Mouse (Mus musculus): ENCODE measurements around the gene Snx15. TPM values are rescaled to one million over a fixed set of nuclear protein-coding genes. Genes with fewer than 3 reads are reported as not detected.

Gene Snx15
- polyA plus RNA-seq, 1 experiment from 2014 or later: 23.8 TPM

DNA sequence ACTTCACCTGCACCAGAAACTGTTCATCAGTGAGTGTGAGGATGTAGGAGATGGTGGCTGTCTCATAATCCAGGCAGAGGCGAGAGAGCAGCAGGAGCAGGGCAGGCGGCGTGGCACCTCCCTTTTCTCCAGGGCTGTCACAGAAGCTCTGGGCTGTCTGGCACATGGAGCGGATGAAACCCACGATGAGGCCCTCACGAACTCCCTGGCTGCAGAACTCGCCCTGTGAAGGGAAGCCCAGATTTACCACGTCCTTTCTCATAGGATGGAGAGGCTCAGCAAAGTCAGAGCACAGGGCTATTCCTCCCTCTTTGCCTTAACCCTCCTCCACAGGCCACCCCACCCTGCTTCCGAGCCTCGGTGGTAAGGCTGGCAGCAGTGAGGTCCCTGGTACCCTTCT lies 58.3 kb downstream of the Snx15 start:
- Histone ChIP-seq H3K4me1 (ENCODE audit: control insufficient read depth, insufficient read depth, low read length) (peaks cover 17% of the 10 kb centered on the region), H3K9ac (ENCODE audit: low read length) (no peak overlapping the region), H3K27ac (ENCODE audit: low read depth, low read length) (no peak overlapping the region), H3K9me3 (ENCODE audit: control insufficient read depth, low read length) (no peaks in the 10 kb centered on the region), H3K27me3 (ENCODE audit: control insufficient read depth, insufficient read depth, low read length) (no peaks in the 10 kb centered on the region), H3K4me3 (ENCODE audit: low read depth, low read length) (no peak overlapping the region), H3K36me3 (ENCODE audit: control insufficient read depth, insufficient read depth, low read length) (peaks cover 9% of the 10 kb centered on the region), H3K4me2 (no peak overlapping the region)
- ATAC-seq (ENCODE audit: low FRiP score): no peak
- DNase-seq (ENCODE audit: low spot score, missing footprints): no peak
- 91% methylated on average over 10 of the region's 10 CpGs for WGBS

Other genes with a start within 250 kb of the Snx15 start
- gene Tigd3, start 234.2 kb downstream of the Snx15 start, polyA plus RNA-seq (2014; fragmentation: Nextera tagmentation; extraction: Ambion mirVana): 7.3 and 8.3 TPM in 2 replicates
- 200 and 203 TPM in 2 replicates for gene Dpf2, start 215.3 kb downstream of the Snx15 start, polyA plus RNA-seq (2014; fragmentation: Nextera tagmentation; extraction: Ambion mirVana)
- gene Cdc42ep2, start 203.5 kb downstream of the Snx15 start, polyA plus RNA-seq (2014; fragmentation: Nextera tagmentation; extraction: Ambion mirVana): 2.2 and 2.5 TPM in 2 replicates
- 74.4 and 82.7 TPM in 2 replicates for gene Pola2, start 164.1 kb downstream of the Snx15 start, polyA plus RNA-seq (2014; fragmentation: Nextera tagmentation; extraction: Ambion mirVana)
- gene Slc22a20, start 142.2 kb downstream of the Snx15 start, polyA plus RNA-seq (2014; fragmentation: Nextera tagmentation; extraction: Ambion mirVana): not detected in 2 replicates
- 3.9 and 4.0 TPM in 2 replicates for gene Capn1, start 112.4 kb downstream of the Snx15 start, polyA plus RNA-seq (2014; fragmentation: Nextera tagmentation; extraction: Ambion mirVana)
- 18.6 and 23.1 TPM in 2 replicates for gene Syvn1, start 81.7 kb downstream of the Snx15 start, polyA plus RNA-seq (2014; fragmentation: Nextera tagmentation; extraction: Ambion mirVana)
- gene Mrpl49, start 70.5 kb downstream of the Snx15 start, polyA plus RNA-seq (2014; fragmentation: Nextera tagmentation; extraction: Ambion mirVana): 88.0 and 92.5 TPM in 2 replicates
- gene Fau, start 70.5 kb downstream of the Snx15 start, polyA plus RNA-seq (2014; fragmentation: Nextera tagmentation; extraction: Ambion mirVana): 717 and 781 TPM in 2 replicates
- gene Znhit2, start 67.1 kb downstream of the Snx15 start, polyA plus RNA-seq (2014; fragmentation: Nextera tagmentation; extraction: Ambion mirVana): 39.5 and 40.0 TPM in 2 replicates
- gene Tm7sf2, start 59.9 kb downstream of the Snx15 start, polyA plus RNA-seq (2014; fragmentation: Nextera tagmentation; extraction: Ambion mirVana): 35.7 and 39.6 TPM in 2 replicates
- 37.4 and 48.3 TPM in 2 replicates for gene Vps51, start 51.1 kb downstream of the Snx15 start, polyA plus RNA-seq (2014; fragmentation: Nextera tagmentation; extraction: Ambion mirVana)
- gene Tmem262, start 48.3 kb downstream of the Snx15 start, polyA plus RNA-seq (2014; fragmentation: Nextera tagmentation; extraction: Ambion mirVana): not detected in 2 replicates
- 2.0 and 2.2 TPM in 2 replicates for gene Gm28374, start 46.0 kb downstream of the Snx15 start, polyA plus RNA-seq (2014; fragmentation: Nextera tagmentation; extraction: Ambion mirVana)
- gene Zfpl1, start 43.3 kb downstream of the Snx15 start, polyA plus RNA-seq (2014; fragmentation: Nextera tagmentation; extraction: Ambion mirVana): 63.4 and 63.5 TPM in 2 replicates
- gene Cdca5, start 43.3 kb downstream of the Snx15 start, polyA plus RNA-seq (2014; fragmentation: Nextera tagmentation; extraction: Ambion mirVana): 61.2 and 66.3 TPM in 2 replicates
- 0.27 and 0.40 TPM in 2 replicates for gene AC131692.1, start 33.9 kb downstream of the Snx15 start, polyA plus RNA-seq (2014; fragmentation: Nextera tagmentation; extraction: Ambion mirVana)
- gene Naaladl1, start 22.5 kb downstream of the Snx15 start, polyA plus RNA-seq (2014; fragmentation: Nextera tagmentation; extraction: Ambion mirVana): 0.37 and 0.46 TPM in 2 replicates
- gene Sac3d1, start 9.7 kb downstream of the Snx15 start, polyA plus RNA-seq (2014; fragmentation: Nextera tagmentation; extraction: Ambion mirVana): 55.3 and 60.0 TPM in 2 replicates
- not detected in 2 replicates for gene Batf2, start 12.7 kb upstream of the Snx15 start, polyA plus RNA-seq (2014; fragmentation: Nextera tagmentation; extraction: Ambion mirVana)
- gene Arl2, start 13.2 kb upstream of the Snx15 start, polyA plus RNA-seq (2014; fragmentation: Nextera tagmentation; extraction: Ambion mirVana): 75.6 and 86.1 TPM in 2 replicates
- gene Majin, start 56.1 kb upstream of the Snx15 start, polyA plus RNA-seq (2014; fragmentation: Nextera tagmentation; extraction: Ambion mirVana): not detected in 2 replicates
- gene Gpha2, start 98.1 kb upstream of the Snx15 start, polyA plus RNA-seq (2014; fragmentation: Nextera tagmentation; extraction: Ambion mirVana): 0.39 and 0.40 TPM in 2 replicates
- gene Ppp2r5b, start 107.6 kb upstream of the Snx15 start, polyA plus RNA-seq (2014; fragmentation: Nextera tagmentation; extraction: Ambion mirVana): 39.1 and 41.0 TPM in 2 replicates
- gene Atg2a, start 113.4 kb upstream of the Snx15 start, polyA plus RNA-seq (2014; fragmentation: Nextera tagmentation; extraction: Ambion mirVana): 7.1 and 8.1 TPM in 2 replicates
- gene Ehd1, start 148.4 kb upstream of the Snx15 start, polyA plus RNA-seq (2014; fragmentation: Nextera tagmentation; extraction: Ambion mirVana): 64.1 and 68.2 TPM in 2 replicates
- 0.23 and 0.42 TPM in 2 replicates for gene Cdc42bpg, start 178.2 kb upstream of the Snx15 start, polyA plus RNA-seq (2014; fragmentation: Nextera tagmentation; extraction: Ambion mirVana)
- 51.2 and 54.7 TPM in 2 replicates for gene Men1, start 206.7 kb upstream of the Snx15 start, polyA plus RNA-seq (2014; fragmentation: Nextera tagmentation; extraction: Ambion mirVana)
- 6.2 and 8.6 TPM in 2 replicates for gene Map4k2, start 212.8 kb upstream of the Snx15 start, polyA plus RNA-seq (2014; fragmentation: Nextera tagmentation; extraction: Ambion mirVana)
- 186 and 215 TPM in 2 replicates for gene Sf1, start 235.4 kb upstream of the Snx15 start, polyA plus RNA-seq (2014; fragmentation: Nextera tagmentation; extraction: Ambion mirVana)